ENCODE assay signal across 13 mouse cellular contexts in the genomic region with DNA sequence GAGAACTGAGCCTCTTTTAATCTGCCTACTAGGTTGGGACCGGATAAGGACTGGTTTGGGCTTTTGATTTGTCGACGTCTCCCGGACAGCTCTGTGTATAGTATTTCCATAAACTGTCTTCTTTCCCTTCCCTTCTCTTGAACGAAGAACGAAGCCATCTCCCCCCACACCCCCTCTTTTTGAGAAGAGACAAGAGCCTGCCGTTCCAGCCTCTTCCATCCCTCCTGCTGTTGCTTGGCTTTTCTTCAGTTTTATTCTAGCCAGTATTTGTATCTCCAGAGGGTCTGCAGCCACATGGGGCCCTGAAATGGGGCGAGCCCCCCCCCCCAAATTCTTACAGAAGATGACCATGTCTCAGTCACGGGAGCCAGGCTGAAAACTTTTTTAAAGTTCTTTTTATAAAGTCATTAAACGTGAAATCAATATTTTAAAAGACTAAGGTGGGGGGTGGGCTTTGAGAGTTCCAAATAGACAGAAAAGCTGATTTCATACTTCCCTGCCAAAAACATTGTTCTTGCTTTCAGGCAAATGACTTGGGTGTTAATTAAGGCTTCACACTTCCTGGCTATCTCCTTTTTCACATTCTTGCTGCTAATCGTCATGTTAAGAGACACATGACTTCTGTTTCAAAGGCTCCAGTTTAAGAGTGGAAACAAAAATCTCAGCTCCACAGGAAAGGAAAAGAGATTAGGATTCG. TPM values are rescaled to one million over a fixed set of nuclear protein-coding genes. Genes with fewer than 3 reads are reported as not detected.
DNase-seq lines count a peak whose midpoint lies in the region; ATAC-seq and TF ChIP-seq lines count a peak whose summit lies in the region.
"Had no signal": no experiment of that assay in that cellular context is flagged by ENCODE, and none has a peak within 500 bp of the region (broad histone marks: within the 10 kb centered on the region; RNA-seq: fewer than 3 reads in every experiment).

No protein-coding gene starts in this region.

- H3K4me3 ChIP-seq in embryonic facial prominence, embryonic 12.5 days, result no peak overlapping the region
- no peak overlapping the region for H3K4me3 ChIP-seq in embryonic facial prominence, embryonic 10.5 days
- H3K4me3 ChIP-seq in heart, embryonic 12.5 days, result no peak overlapping the region
- peak overlapping the region; percentile 37 for H3K4me3 ChIP-seq in thymus, adult 2 months (ENCODE audit: control insufficient read depth, insufficient read depth, low read length)
- H3K4me3 ChIP-seq: limb, embryonic 12.5 days had no signal

- no peaks in the 10 kb centered on the region for H3K36me3 ChIP-seq in embryonic facial prominence, embryonic 12.5 days
- no peaks in the 10 kb centered on the region for H3K36me3 ChIP-seq in embryonic facial prominence, embryonic 10.5 days (replicated peaks)
- H3K36me3 ChIP-seq in heart, embryonic 12.5 days, result no peaks in the 10 kb centered on the region
- H3K36me3 ChIP-seq in thymus, adult 2 months (ENCODE audit: control insufficient read depth, insufficient read depth, low read length), result no peaks in the 10 kb centered on the region
- H3K36me3 ChIP-seq: limb, embryonic 12.5 days had no signal

- intact Hi-C loops in heart, postnatal 36 days (cut with DNase I), result no loop called here

- TF ChIP-seq POLR2A in thymus, adult 2 months (IDR thresholded peaks at IDR 0.05; ENCODE audit: control insufficient read depth, extremely low read depth, insufficient read depth, low read length, poor library complexity), result no peak

- H3K27ac ChIP-seq in embryonic facial prominence, embryonic 12.5 days, result peak overlapping the region; percentile 46; the same call in 1 of the 2 replicates
- H3K27ac ChIP-seq in embryonic facial prominence, embryonic 10.5 days (replicated peaks), result no peak overlapping the region
- H3K27ac ChIP-seq in heart, embryonic 12.5 days (ENCODE audit: poor library complexity, severe bottlenecking), result peak overlapping the region; percentile 62; the same call in 1 of the 2 replicates
- H3K27ac ChIP-seq in thymus, adult 2 months (ENCODE audit: control insufficient read depth, insufficient read depth, low read length), result peak overlapping the region; percentile 93
- H3K27ac ChIP-seq: limb, embryonic 12.5 days had no signal

- peaks cover 23% of the 10 kb centered on the region; the same call in 1 of the 2 replicates for H3K4me1 ChIP-seq in embryonic facial prominence, embryonic 12.5 days
- peaks cover 30% of the 10 kb centered on the region for H3K4me1 ChIP-seq in embryonic facial prominence, embryonic 10.5 days
- peaks cover 22% of the 10 kb centered on the region for H3K4me1 ChIP-seq in heart, embryonic 12.5 days (replicated peaks)
- H3K4me1 ChIP-seq in thymus, adult 2 months (replicated peaks; ENCODE audit: control insufficient read depth, insufficient read depth, low read length), result peaks cover 22% of the 10 kb centered on the region

- no peaks in the 10 kb centered on the region for H3K9me3 ChIP-seq in embryonic facial prominence, embryonic 12.5 days
- H3K9me3 ChIP-seq in embryonic facial prominence, embryonic 10.5 days, result no peaks in the 10 kb centered on the region
- 0 out of 2 replicates have a peak, but pooled peaks cover 3% of the 10 kb centered on the region for H3K9me3 ChIP-seq in heart, embryonic 12.5 days (replicated peaks)

- H3K27me3 ChIP-seq in embryonic facial prominence, embryonic 12.5 days, result no peaks in the 10 kb centered on the region
- H3K27me3 ChIP-seq in embryonic facial prominence, embryonic 10.5 days (replicated peaks; ENCODE audit: low read depth, poor library complexity, severe bottlenecking), result no peaks in the 10 kb centered on the region
- H3K27me3 ChIP-seq in heart, embryonic 12.5 days (replicated peaks), result no peaks in the 10 kb centered on the region
- no peaks in the 10 kb centered on the region for H3K27me3 ChIP-seq in thymus, adult 2 months (ENCODE audit: control insufficient read depth, insufficient read depth, low read length)
- H3K27me3 ChIP-seq: CH12.LX; limb, embryonic 12.5 days had no signal

- 63% methylated on average over 12 of the region's 12 CpGs for WGBS in embryonic facial prominence, embryonic 12.5 days
- WGBS in embryonic facial prominence, embryonic 10.5 days, result 74% methylated on average over 12 of the region's 12 CpGs
- WGBS in heart, embryonic 12.5 days, result 52% methylated on average over 12 of the region's 12 CpGs
- 53% methylated on average over 12 of the region's 12 CpGs for WGBS in thymus, adult 2 months

- H3K4me2 ChIP-seq in embryonic facial prominence, embryonic 12.5 days (replicated peaks), result no peak overlapping the region
- H3K4me2 ChIP-seq in heart, embryonic 12.5 days, result no peak overlapping the region
- H3K4me2 ChIP-seq: limb, embryonic 12.5 days had no signal

- no peak for DNase-seq in embryonic facial prominence, embryonic 10.5 days (ENCODE audit: low spot score)
- DNase-seq in heart, postnatal 36 days, result no peak
- DNase-seq in thymus, adult 2 months, result no peak
- DNase-seq in thymus, adult 18-20 months, result no peak
- no peak for DNase-seq in kidney, postnatal 14 days
- no peak for DNase-seq in embryo, embryonic 10.5 days (ENCODE audit: low spot score)
- DNase-seq: cerebellum, adult 8-10 months; kidney, adult 9 months; right cerebral cortex, postnatal 14 days had no signal

- ATAC-seq in embryonic facial prominence, embryonic 12.5 days (ENCODE audit: insufficient number of reproducible peaks, insufficient read depth, low FRiP score, low TSS enrichment), result no peak
- no peak for ATAC-seq in heart, embryonic 12.5 days (ENCODE audit: insufficient number of reproducible peaks, low FRiP score)

- TF ChIP-seq CTCF in thymus, adult 2 months (IDR thresholded peaks at IDR 0.05; ENCODE audit: borderline replicate concordance, control insufficient read depth, extremely low read depth, insufficient read depth, low read length, poor library complexity), result no peak

- H3K9ac ChIP-seq in embryonic facial prominence, embryonic 12.5 days, result no peak overlapping the region
- H3K9ac ChIP-seq in heart, embryonic 12.5 days, result no peak overlapping the region
- H3K9ac ChIP-seq: limb, embryonic 12.5 days had no signal

RNA-seq across cellular contexts. Expression of gene Cnn3, which starts 55.3 kb away (rescaled TPM):
- polyA plus RNA-seq in embryonic facial prominence, embryonic 12.5 days (2016; fragmentation: Nextera tagmentation; extraction: Ambion mirVana), result 896 and 941 TPM in 2 replicates
- polyA plus RNA-seq in embryonic facial prominence, embryonic 10.5 days (2016; fragmentation: Nextera tagmentation; extraction: Ambion mirVana), result 864 and 874 TPM in 2 replicates
- polyA plus RNA-seq in heart, embryonic 12.5 days (2016; fragmentation: Nextera tagmentation; extraction: Ambion mirVana), result 455 and 460 TPM in 2 replicates
- total RNA-seq in heart, postnatal 36 days (2021), result 10 to 100 TPM; 42.1 to 43.8 TPM
- polyA plus RNA-seq in thymus, adult 2 months (2012; rRNA removed), result 199 and 212 TPM in 2 replicates
